Comparison of ENCODE assay signal across 18 mouse cellular contexts in genomic region chr1:59923673-59924072, GRCm38 (mm10).
"Had no signal": no experiment of that assay in that cellular context is flagged by ENCODE, and none has a peak within 500 bp of the region (broad histone marks: within the 10 kb centered on the region; RNA-seq: fewer than 3 reads in every experiment).

No protein-coding gene starts in this region.

- H3K9me3 ChIP-seq: kidney, embryonic 15.5 days; lung, embryonic 15.5 days; midbrain, embryonic 10.5 days; midbrain, embryonic 13.5 days; neural tube, embryonic 13.5 days; stomach, embryonic 15.5 days had no signal

- H3K27me3 ChIP-seq: kidney, embryonic 15.5 days; lung, embryonic 15.5 days; midbrain, embryonic 13.5 days; neural tube, embryonic 13.5 days; stomach, embryonic 15.5 days had no signal

- H3K36me3 ChIP-seq: kidney, embryonic 15.5 days; lung, embryonic 15.5 days; midbrain, embryonic 10.5 days; midbrain, embryonic 13.5 days; neural tube, embryonic 13.5 days; stomach, embryonic 15.5 days had no signal

- DNase-seq: kidney, adult 11 months; kidney, postnatal 10 days; layer of hippocampus, postnatal 36 days; lung, adult 18-20 months; lung, postnatal 10 days; lung, postnatal 36 days; thymus, postnatal 4 days had no signal

- ATAC-seq: midbrain, embryonic 13.5 days; midbrain, embryonic 16.5 days had no signal

- H3K4me1 ChIP-seq: midbrain, embryonic 13.5 days; neural tube, embryonic 13.5 days; stomach, embryonic 15.5 days had no signal

- H3K27ac ChIP-seq: left cerebral cortex, adult 2 months; liver, embryonic 14.5 days; midbrain, embryonic 10.5 days; midbrain, embryonic 13.5 days; neural tube, embryonic 13.5 days; stomach, embryonic 15.5 days had no signal

- H3K9ac ChIP-seq: kidney, embryonic 15.5 days; liver, embryonic 14.5 days; lung, embryonic 15.5 days; midbrain, embryonic 13.5 days; neural tube, embryonic 13.5 days; stomach, embryonic 15.5 days had no signal

- H3K4me3 ChIP-seq: kidney, embryonic 15.5 days; left cerebral cortex, adult 2 months; lung, embryonic 15.5 days; midbrain, embryonic 10.5 days; midbrain, embryonic 13.5 days; myocyte; neural tube, embryonic 13.5 days; stomach, embryonic 15.5 days had no signal

- H3K4me2 ChIP-seq: kidney, embryonic 15.5 days; liver, embryonic 11.5 days; lung, embryonic 15.5 days; midbrain, embryonic 13.5 days; neural tube, embryonic 13.5 days; stomach, embryonic 15.5 days had no signal
